Mouse (Mus musculus): ENCODE data around the gene Amotl1.

DNA sequence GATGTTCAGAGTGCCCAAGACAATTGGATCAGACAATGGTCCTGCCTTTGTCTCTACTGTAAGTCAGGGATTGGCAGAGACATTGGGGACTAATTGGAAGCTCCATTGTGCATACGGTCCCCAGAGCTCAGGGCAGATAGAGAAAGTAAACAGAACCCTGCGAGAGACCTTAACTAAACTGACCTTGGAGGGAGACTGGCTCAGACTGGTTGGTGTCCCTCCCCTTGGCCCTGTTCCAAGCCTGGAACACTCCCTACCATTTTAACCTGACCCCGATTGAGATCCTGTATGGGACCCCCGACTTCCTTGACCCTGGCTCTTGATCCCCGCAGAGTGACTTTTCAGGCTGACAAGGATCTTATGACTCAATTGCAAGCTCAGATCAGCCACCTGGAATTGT lies 114.9 kb downstream of the Amotl1 start:
- TF ChIP-seq POLR2A (IDR thresholded peaks at IDR 0.05; ENCODE audit: insufficient read length, low read depth) (no peak), MAX (IDR thresholded peaks at IDR 0.05; ENCODE audit: low read depth) (no peak), TCF12 (IDR thresholded peaks at IDR 0.05; ENCODE audit: insufficient read depth, poor library complexity, severe bottlenecking) (no peak), USF1 (IDR thresholded peaks at IDR 0.05; ENCODE audit: low read depth) (no peak), TCF3 (IDR thresholded peaks at IDR 0.05; ENCODE audit: insufficient read length, low read depth) (no peak), POLR2AphosphoS2 (IDR thresholded peaks at IDR 0.05; ENCODE audit: insufficient read length, low read depth) (no peak), REST (IDR thresholded peaks at IDR 0.05; ENCODE audit: insufficient read depth, insufficient read length) (no peak), E2F4 (IDR thresholded peaks at IDR 0.05; ENCODE audit: insufficient read depth) (no peak), MYOD1 (IDR thresholded peaks at IDR 0.05; ENCODE audit: control insufficient read depth in 1 of 3, insufficient read length in 2 of 3, low read depth in 2 of 3) (no peak), MYOG (IDR thresholded peaks at IDR 0.05; ENCODE audit: control insufficient read depth in 1 of 3, insufficient read depth in 1 of 3, insufficient read length in 2 of 3, low read depth in 2 of 3) (no peak), SRF (IDR thresholded peaks at IDR 0.05; ENCODE audit: control insufficient read depth, insufficient read length, low read depth) (no peak), CEBPB (IDR thresholded peaks at IDR 0.05; ENCODE audit: insufficient read depth, poor library complexity, severe bottlenecking) (no peak)
